Mouse (Mus musculus) MEL (cell line): ENCODE measurements around the gene Slc9a7. TPM values are rescaled to one million over a fixed set of nuclear protein-coding genes. Genes with fewer than 3 reads are reported as not detected.
A peak's percentile ranks its signal among the peaks of the same experiment; 100 is the strongest.

Source experiments
- DNase-seq: peaks from one replicate; pipeline ENCODE4 v3.0.0; 2011; ENCODE audit warnings: low read depth, low spot score
- H3K27ac ChIP-seq: 2 replicates; pipeline ENCODE4 v1.5.1; 2012; ENCODE audit warnings: low read depth, mild to moderate bottlenecking, control low read depth, low read length, moderate library complexity; ENCODE audit not compliant: control insufficient read depth
- H3K27me3 ChIP-seq, 2 experiments: fragments of 150-350 bp in 1 of 2; sonication (generic) in 1 of 2; 2 replicates each; pipeline ENCODE4 v1.6.1; 2012; ENCODE audit warnings: low read length in 2 of 2, mild to moderate bottlenecking in 2 of 2, improper control_type of control experiment in 1 of 2, moderate library complexity in 1 of 2; ENCODE audit not compliant: insufficient read depth in 2 of 2, control insufficient read depth in 1 of 2
- H3K36me3 ChIP-seq, 2 experiments: 2 replicates each; pipeline ENCODE4 v1.6.1; 2012 to 2014; ENCODE audit warnings: low read length in 2 of 2, improper control_type of control experiment in 1 of 2, inconsistent platforms in 1 of 2, mild to moderate bottlenecking in 1 of 2; ENCODE audit not compliant: insufficient read depth in 2 of 2, control insufficient read depth in 1 of 2
- H3K4me1 ChIP-seq, 2 experiments: fragments of 150-350 bp in 1 of 2; sonication (generic) in 1 of 2; 2 replicates each; pipeline ENCODE4 v1.6.1; 2012; ENCODE audit warnings: low read length in 2 of 2, improper control_type of control experiment in 1 of 2, mild to moderate bottlenecking in 1 of 2; ENCODE audit not compliant: insufficient read depth in 2 of 2, control insufficient read depth in 1 of 2
- H3K4me3 ChIP-seq, 2 experiments: fragments of 150-350 bp in 1 of 2; sonication (generic) in 1 of 2; 2 replicates each; pipeline ENCODE4 v1.5.1; 2012; ENCODE audit warnings: low read depth in 2 of 2, low read length in 2 of 2, mild to moderate bottlenecking in 2 of 2, moderate library complexity in 2 of 2, control low read depth in 1 of 2, improper control_type of control experiment in 1 of 2; ENCODE audit not compliant: control insufficient read depth in 1 of 2, insufficient read depth in 1 of 2
- H3K79me2 ChIP-seq: 2 replicates; pipeline ENCODE4 v1.6.1; 2012; ENCODE audit warnings: mild to moderate bottlenecking, low read length, moderate library complexity; ENCODE audit not compliant: control insufficient read depth, poor library complexity, insufficient read depth
- H3K9ac ChIP-seq: 2 replicates; pipeline ENCODE4 v1.6.1; 2012; ENCODE audit warnings: low read depth, mild to moderate bottlenecking, control low read depth, low read length, moderate library complexity; ENCODE audit not compliant: control insufficient read depth, poor library complexity, severe bottlenecking
- H3K9me3 ChIP-seq: fragments of 150-350 bp; sonication (generic); replicated peaks from 2 replicates; pipeline ENCODE4 v1.6.1; 2012; ENCODE audit warnings: mild to moderate bottlenecking, low read length, improper control_type of control experiment, moderate library complexity; ENCODE audit not compliant: insufficient read depth
- CHD1 ChIP-seq: IDR thresholded peaks from 2 replicates; pipeline ENCODE4 v1.6.1; 2012; ENCODE audit warnings: low read depth, mild to moderate bottlenecking, inconsistent platforms, low read length, improper control_type of control experiment
- CTCF ChIP-seq, 3 experiments: IDR thresholded peaks in 2 of 3; conservative IDR thresholded peaks in 1 of 3; 2 replicates each; pipeline ENCODE4 v1.5.1; 2011 to 2012; ENCODE audit warnings: low read length in 3 of 3, low read depth in 2 of 3, mild to moderate bottlenecking in 2 of 3, improper control_type of control experiment in 1 of 3, inconsistent platforms in 1 of 3, mixed read lengths in 1 of 3, moderate library complexity in 1 of 3; ENCODE audit not compliant: control insufficient read depth in 1 of 3, insufficient read depth in 1 of 3, poor library complexity in 1 of 3, severe bottlenecking in 1 of 3
- ELF1 ChIP-seq: IDR thresholded peaks from 2 replicates; pipeline ENCODE4 v1.6.1; 2014; ENCODE audit warnings: low read depth, mild to moderate bottlenecking, inconsistent platforms, low read length, improper control_type of control experiment, moderate library complexity
- GABPA ChIP-seq: IDR thresholded peaks from 2 replicates; pipeline ENCODE4 v1.6.1; 2012; ENCODE audit warnings: low read depth, mild to moderate bottlenecking, inconsistent platforms, low read length, improper control_type of control experiment, moderate library complexity
- KAT2A ChIP-seq: conservative IDR thresholded peaks from 2 replicates; pipeline ENCODE4 v1.6.1; 2012; ENCODE audit warnings: low read depth, low read length, improper control_type of control experiment, inconsistent platforms
- MAZ ChIP-seq: IDR thresholded peaks from 2 replicates; pipeline ENCODE4 v1.6.1; 2012; ENCODE audit warnings: low read depth, mild to moderate bottlenecking, inconsistent platforms, low read length, improper control_type of control experiment
- MEF2A ChIP-seq: IDR thresholded peaks from 2 replicates; pipeline ENCODE4 v1.6.1; 2014; ENCODE audit warnings: low read depth, mild to moderate bottlenecking, inconsistent platforms, low read length, improper control_type of control experiment; ENCODE audit not compliant: poor library complexity, insufficient replicate concordance, severe bottlenecking; ENCODE audit errors: extremely low read depth
- NELFE ChIP-seq: IDR thresholded peaks from 2 replicates; pipeline ENCODE4 v1.6.1; 2011; ENCODE audit warnings: low read depth, low read length, improper control_type of control experiment
- NRF1 ChIP-seq: IDR thresholded peaks from 2 replicates; pipeline ENCODE4 v1.6.1; 2014; ENCODE audit warnings: low read depth, mild to moderate bottlenecking, inconsistent platforms, low read length, improper control_type of control experiment, moderate library complexity; ENCODE audit not compliant: poor library complexity, insufficient read depth, severe bottlenecking
- POLR2AphosphoS2 ChIP-seq: IDR thresholded peaks from 2 replicates; pipeline ENCODE4 v1.6.1; 2011; ENCODE audit warnings: low read length, improper control_type of control experiment
- RCOR1 ChIP-seq: IDR thresholded peaks from 2 replicates; pipeline ENCODE4 v1.6.1; 2012; ENCODE audit warnings: low read depth, mild to moderate bottlenecking, inconsistent platforms, low read length, improper control_type of control experiment
- SMC3 ChIP-seq: IDR thresholded peaks from 2 replicates; pipeline ENCODE4 v1.6.1; 2011; ENCODE audit warnings: low read depth, low read length, improper control_type of control experiment
- TBP ChIP-seq: IDR thresholded peaks from 2 replicates; pipeline ENCODE4 v1.8.0; 2011; ENCODE audit warnings: low read depth, low read length, improper control_type of control experiment
- TCF12 ChIP-seq: IDR thresholded peaks from 2 replicates; pipeline ENCODE4 v1.6.1; 2014; ENCODE audit warnings: low read depth, mild to moderate bottlenecking, inconsistent platforms, low read length, improper control_type of control experiment, moderate library complexity
- USF2 ChIP-seq, 2 experiments: IDR thresholded peaks; 2 replicates each; pipeline ENCODE4 v1.6.1; 2011 to 2012; ENCODE audit warnings: improper control_type of control experiment in 2 of 2, low read length in 2 of 2, borderline replicate concordance in 1 of 2, inconsistent platforms in 1 of 2, low read depth in 1 of 2, mild to moderate bottlenecking in 1 of 2; ENCODE audit not compliant: insufficient read depth in 1 of 2
- polyA plus RNA-seq, 2 experiments: library from polyadenylated mRNA; stranded (reverse) in 1 of 2; unstranded in 1 of 2; fragments of >175 nt in 1 of 2; fragments of >200 nt in 1 of 2; gene quantifications; 2 replicates each; pipeline versions ENCODE4 v1.2.1 to v1.2.4; 2012; ENCODE audit warnings: low replicate concordance in 2 of 2, low read depth in 1 of 2; ENCODE audit not compliant: insufficient read length in 2 of 2, insufficient read depth in 1 of 2, missing spikeins in 1 of 2
- total RNA-seq: library from RNA; depleted of rRNA; stranded (reverse); fragments of 300-350 nt; gene quantifications from 2 replicates; pipeline ENCODE4 v1.2.3, GENCODE M21; 2012

The Slc9a7 gene
- total and polyA plus RNA-seq, 3 experiments: not detected

DNA sequence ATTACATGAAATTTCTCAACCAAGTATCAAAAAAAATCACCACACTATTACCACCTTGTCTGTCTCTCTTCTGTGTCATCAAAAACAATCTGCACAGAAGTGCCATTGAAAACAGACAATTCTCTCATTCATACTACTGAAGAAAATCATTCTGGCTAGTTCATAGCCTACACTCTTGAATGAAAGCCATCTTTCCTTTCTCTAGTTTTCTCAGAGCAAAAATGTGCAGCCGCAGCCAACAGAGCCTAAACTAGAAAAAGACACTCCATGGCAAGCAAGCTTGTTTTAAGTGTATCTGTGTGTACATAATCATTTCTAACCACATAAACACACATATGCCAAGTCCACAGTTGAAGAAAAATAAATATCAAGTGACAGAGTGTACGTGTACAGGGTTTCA is 27.2 kb downstream of the Slc9a7 start:
- Histone ChIP-seq H3K27me3 (no peaks in the 10 kb centered on the region), H3K27ac (no peak overlapping the region), H3K9me3 (no peaks in the 10 kb centered on the region), H3K4me1 (peaks cover 0 to 1% of the 10 kb centered on the region in 2 experiments; a peak in 2 of 4 replicates), H3K79me2 (no peaks in the 10 kb centered on the region), H3K36me3 (peaks cover 0 to under 1% of the 10 kb centered on the region in 2 experiments; a peak in 1 of 4 replicates), H3K4me3 (no peak overlapping the region), H3K9ac (no peak overlapping the region)
- no peak for TF ChIP-seq MAZ
- no peak for TF ChIP-seq RCOR1
- no peak for TF ChIP-seq TCF12
- TF ChIP-seq POLR2AphosphoS2: no peak
- no peak for TF ChIP-seq GABPA
- no peak for TF ChIP-seq MEF2A
- TF ChIP-seq USF2 (IDR thresholded peaks at IDR 0.05; ENCODE audit: borderline replicate concordance in 1 of 2, insufficient read depth in 1 of 2, low read depth in 1 of 2, low read length in 2 of 2): no peak
- no peak for TF ChIP-seq ELF1
- TF ChIP-seq CTCF (IDR thresholded peaks at IDR 0.05 in 2 of 3, conservative IDR thresholded peaks at IDR 0.05 in 1 of 3; ENCODE audit: control insufficient read depth in 1 of 3, insufficient read depth in 1 of 3, low read depth in 2 of 3, low read length in 3 of 3, poor library complexity in 1 of 3, severe bottlenecking in 1 of 3): no peak
- no peak for TF ChIP-seq NELFE
- no peak for DNase-seq

DNA sequence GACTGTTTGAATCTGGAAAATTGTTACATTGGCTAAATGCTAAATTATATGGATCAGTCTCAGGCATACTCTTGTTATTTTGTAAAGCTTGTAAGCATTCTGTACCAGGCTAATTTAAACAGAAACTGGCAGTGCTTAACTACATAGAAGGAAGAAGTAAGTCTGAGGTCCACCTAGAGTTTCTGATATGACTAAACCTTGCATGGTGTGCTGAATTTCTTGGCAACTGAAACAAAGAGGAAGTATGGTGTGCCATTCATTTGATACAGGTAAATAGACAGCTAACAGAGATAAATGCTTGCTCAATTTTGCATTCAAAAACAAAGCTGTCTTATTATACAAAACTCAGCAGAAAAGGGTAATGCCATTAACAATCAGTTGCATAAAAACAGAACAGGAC is 63.5 kb downstream of the Slc9a7 start:
- Histone ChIP-seq H3K4me3 (no peak overlapping the region), H3K79me2 (no peaks in the 10 kb centered on the region)
- no peak for TF ChIP-seq TBP
- TF ChIP-seq GABPA: no peak
- no peak for TF ChIP-seq MAZ
- no peak for TF ChIP-seq USF2 (IDR thresholded peaks at IDR 0.05; ENCODE audit: borderline replicate concordance in 1 of 2, insufficient read depth in 1 of 2, low read depth in 1 of 2, low read length in 2 of 2)
- TF ChIP-seq NELFE: no peak
- TF ChIP-seq SMC3: no peak
- TF ChIP-seq CHD1: no peak
- TF ChIP-seq KAT2A: no peak
- no peak for TF ChIP-seq NRF1

More for the DNA sequence above, 63.5 kb downstream of the Slc9a7 start:
- DNase-seq: peak; percentile 7
- H3K27ac ChIP-seq: no peak overlapping the region
- H3K4me1 ChIP-seq: no peaks in the 10 kb centered on the region
- H3K9ac ChIP-seq: no peak overlapping the region
- no peaks in the 10 kb centered on the region for H3K27me3 ChIP-seq
- no peaks in the 10 kb centered on the region for H3K9me3 ChIP-seq
- H3K36me3 ChIP-seq: no peaks in the 10 kb centered on the region
